Mouse (Mus musculus) MEL (cell line): ENCODE measurements around the gene Sipa1l2. TPM values are rescaled to one million over a fixed set of nuclear protein-coding genes. Genes with fewer than 3 reads are reported as not detected.

ENCODE experiments used
- DNase-seq: peaks from one replicate; pipeline ENCODE4 v3.0.0; 2011; ENCODE audit warnings: low read depth, low spot score
- H3K27ac ChIP-seq: 2 replicates; pipeline ENCODE4 v1.5.1; 2012; ENCODE audit warnings: low read depth, mild to moderate bottlenecking, control low read depth, low read length, moderate library complexity; ENCODE audit not compliant: control insufficient read depth
- H3K27me3 ChIP-seq, 2 experiments: fragments of 150-350 bp in 1 of 2; sonication (generic) in 1 of 2; 2 replicates each; pipeline ENCODE4 v1.6.1; 2012; ENCODE audit warnings: low read length in 2 of 2, mild to moderate bottlenecking in 2 of 2, improper control_type of control experiment in 1 of 2, moderate library complexity in 1 of 2; ENCODE audit not compliant: insufficient read depth in 2 of 2, control insufficient read depth in 1 of 2
- H3K36me3 ChIP-seq, 2 experiments: 2 replicates each; pipeline ENCODE4 v1.6.1; 2012 to 2014; ENCODE audit warnings: low read length in 2 of 2, improper control_type of control experiment in 1 of 2, inconsistent platforms in 1 of 2, mild to moderate bottlenecking in 1 of 2; ENCODE audit not compliant: insufficient read depth in 2 of 2, control insufficient read depth in 1 of 2
- H3K4me1 ChIP-seq, 2 experiments: fragments of 150-350 bp in 1 of 2; sonication (generic) in 1 of 2; 2 replicates each; pipeline ENCODE4 v1.6.1; 2012; ENCODE audit warnings: low read length in 2 of 2, improper control_type of control experiment in 1 of 2, mild to moderate bottlenecking in 1 of 2; ENCODE audit not compliant: insufficient read depth in 2 of 2, control insufficient read depth in 1 of 2
- H3K4me3 ChIP-seq, 2 experiments: fragments of 150-350 bp in 1 of 2; sonication (generic) in 1 of 2; 2 replicates each; pipeline ENCODE4 v1.5.1; 2012; ENCODE audit warnings: low read depth in 2 of 2, low read length in 2 of 2, mild to moderate bottlenecking in 2 of 2, moderate library complexity in 2 of 2, control low read depth in 1 of 2, improper control_type of control experiment in 1 of 2; ENCODE audit not compliant: control insufficient read depth in 1 of 2, insufficient read depth in 1 of 2
- H3K79me2 ChIP-seq: 2 replicates; pipeline ENCODE4 v1.6.1; 2012; ENCODE audit warnings: mild to moderate bottlenecking, low read length, moderate library complexity; ENCODE audit not compliant: control insufficient read depth, poor library complexity, insufficient read depth
- H3K9ac ChIP-seq: 2 replicates; pipeline ENCODE4 v1.6.1; 2012; ENCODE audit warnings: low read depth, mild to moderate bottlenecking, control low read depth, low read length, moderate library complexity; ENCODE audit not compliant: control insufficient read depth, poor library complexity, severe bottlenecking
- H3K9me3 ChIP-seq: fragments of 150-350 bp; sonication (generic); replicated peaks from 2 replicates; pipeline ENCODE4 v1.6.1; 2012; ENCODE audit warnings: mild to moderate bottlenecking, low read length, improper control_type of control experiment, moderate library complexity; ENCODE audit not compliant: insufficient read depth
- BHLHE40 ChIP-seq: IDR thresholded peaks from 2 replicates; pipeline ENCODE4 v1.6.1; 2012; ENCODE audit warnings: low read depth, mild to moderate bottlenecking, inconsistent platforms, low read length, improper control_type of control experiment, borderline replicate concordance
- CHD1 ChIP-seq: IDR thresholded peaks from 2 replicates; pipeline ENCODE4 v1.6.1; 2012; ENCODE audit warnings: low read depth, mild to moderate bottlenecking, inconsistent platforms, low read length, improper control_type of control experiment
- E2F4 ChIP-seq: IDR thresholded peaks from 2 replicates; pipeline ENCODE4 v1.6.1; 2011; ENCODE audit warnings: low read depth, low read length, improper control_type of control experiment, borderline replicate concordance
- EP300 ChIP-seq, 2 experiments: IDR thresholded peaks; 2 replicates each; pipeline ENCODE4 v1.6.1; 2011; ENCODE audit warnings: improper control_type of control experiment in 2 of 2, low read length in 2 of 2, low read depth in 1 of 2, mild to moderate bottlenecking in 1 of 2
- GATA1 ChIP-seq: IDR thresholded peaks from 2 replicates; pipeline ENCODE4 v1.6.1; 2011; ENCODE audit warnings: low read depth, low read length, improper control_type of control experiment
- HCFC1 ChIP-seq: IDR thresholded peaks from 2 replicates; pipeline ENCODE4 v1.6.1; 2012; ENCODE audit warnings: low read depth, mild to moderate bottlenecking, inconsistent platforms, low read length, improper control_type of control experiment, moderate library complexity
- JUND ChIP-seq: IDR thresholded peaks from 2 replicates; pipeline ENCODE4 v1.6.1; 2011; ENCODE audit warnings: low read depth, mild to moderate bottlenecking, improper control_type of control experiment, low read length
- KAT2A ChIP-seq: conservative IDR thresholded peaks from 2 replicates; pipeline ENCODE4 v1.6.1; 2012; ENCODE audit warnings: low read depth, low read length, improper control_type of control experiment, inconsistent platforms
- MAZ ChIP-seq: IDR thresholded peaks from 2 replicates; pipeline ENCODE4 v1.6.1; 2012; ENCODE audit warnings: low read depth, mild to moderate bottlenecking, inconsistent platforms, low read length, improper control_type of control experiment
- MEF2A ChIP-seq: IDR thresholded peaks from 2 replicates; pipeline ENCODE4 v1.6.1; 2014; ENCODE audit warnings: low read depth, mild to moderate bottlenecking, inconsistent platforms, low read length, improper control_type of control experiment; ENCODE audit not compliant: poor library complexity, insufficient replicate concordance, severe bottlenecking; ENCODE audit errors: extremely low read depth
- MYC ChIP-seq: IDR thresholded peaks from 2 replicates; pipeline ENCODE4 v1.6.1; 2011; ENCODE audit warnings: low read depth, mild to moderate bottlenecking, low read length, improper control_type of control experiment, moderate library complexity
- NELFE ChIP-seq: IDR thresholded peaks from 2 replicates; pipeline ENCODE4 v1.6.1; 2011; ENCODE audit warnings: low read depth, low read length, improper control_type of control experiment
- POLR2AphosphoS2 ChIP-seq: IDR thresholded peaks from 2 replicates; pipeline ENCODE4 v1.6.1; 2011; ENCODE audit warnings: low read length, improper control_type of control experiment
- RAD21 ChIP-seq: IDR thresholded peaks from 2 replicates; pipeline ENCODE4 v1.6.1; 2011; ENCODE audit warnings: mild to moderate bottlenecking, low read depth, low read length, improper control_type of control experiment
- SIN3A ChIP-seq: IDR thresholded peaks from 2 replicates; pipeline ENCODE4 v1.6.1; 2012; ENCODE audit warnings: low read length, improper control_type of control experiment, inconsistent platforms
- SMC3 ChIP-seq: IDR thresholded peaks from 2 replicates; pipeline ENCODE4 v1.6.1; 2011; ENCODE audit warnings: low read depth, low read length, improper control_type of control experiment
- TAL1 ChIP-seq: IDR thresholded peaks from 2 replicates; pipeline ENCODE4 v1.6.1; 2012; ENCODE audit warnings: mild to moderate bottlenecking, inconsistent platforms, low read length, moderate library complexity, mixed read lengths
- ZC3H11A ChIP-seq: IDR thresholded peaks from 2 replicates; pipeline ENCODE4 v1.6.1; 2012; ENCODE audit warnings: low read depth, mild to moderate bottlenecking, inconsistent platforms, low read length, improper control_type of control experiment
- ZMIZ1 ChIP-seq: IDR thresholded peaks from 2 replicates; pipeline ENCODE4 v1.6.1; 2012; ENCODE audit warnings: low read depth, mild to moderate bottlenecking, inconsistent platforms, low read length, improper control_type of control experiment, moderate library complexity
- ZNF384 ChIP-seq: IDR thresholded peaks from 2 replicates; pipeline ENCODE4 v1.6.1; 2012; ENCODE audit warnings: low read depth, mild to moderate bottlenecking, inconsistent platforms, low read length, improper control_type of control experiment
- polyA plus RNA-seq, 2 experiments: library from polyadenylated mRNA; stranded (reverse) in 1 of 2; unstranded in 1 of 2; fragments of >175 nt in 1 of 2; fragments of >200 nt in 1 of 2; gene quantifications; 2 replicates each; pipeline versions ENCODE4 v1.2.1 to v1.2.4; 2012; ENCODE audit warnings: low replicate concordance in 2 of 2, low read depth in 1 of 2; ENCODE audit not compliant: insufficient read length in 2 of 2, insufficient read depth in 1 of 2, missing spikeins in 1 of 2
- total RNA-seq: library from RNA; depleted of rRNA; stranded (reverse); fragments of 300-350 nt; gene quantifications from 2 replicates; pipeline ENCODE4 v1.2.3, GENCODE M21; 2012

Gene Sipa1l2
- total and polyA plus RNA-seq, 3 experiments = not detected

GRCm38 (mm10) chr8:125445225-125445609 lies 124.4 kb downstream of the Sipa1l2 start:
- Histone ChIP-seq H3K36me3 (no peaks in the 10 kb centered on the region), H3K9ac (no peak overlapping the region), H3K9me3 (no peaks in the 10 kb centered on the region), H3K79me2 (no peaks in the 10 kb centered on the region), H3K27me3 (no peaks in the 10 kb centered on the region), H3K4me1 (no peaks in the 10 kb centered on the region), H3K4me3 (no peak overlapping the region), H3K27ac (no peak overlapping the region)
- TF ChIP-seq ZC3H11A (no peak), KAT2A (no peak), POLR2AphosphoS2 (no peak), ZMIZ1 (no peak), CHD1 (no peak), GATA1 (no peak), E2F4 (no peak), TAL1 (no peak)
- DNase-seq = no peak

- H3K4me3 ChIP-seq = no peak overlapping the region
- no peak for DNase-seq
- H3K27me3 ChIP-seq = no peaks in the 10 kb centered on the region
- no peaks in the 10 kb centered on the region for H3K36me3 ChIP-seq
- H3K9me3 ChIP-seq = no peaks in the 10 kb centered on the region
- H3K79me2 ChIP-seq = no peaks in the 10 kb centered on the region
- no peak overlapping the region for H3K9ac ChIP-seq
- no peaks in the 10 kb centered on the region for H3K4me1 ChIP-seq
- no peak for TF ChIP-seq BHLHE40
- no peak for TF ChIP-seq MEF2A
- TF ChIP-seq SMC3 = no peak
- TF ChIP-seq POLR2AphosphoS2 = no peak
- TF ChIP-seq ZC3H11A = no peak
- TF ChIP-seq RAD21 = no peak
- no peak for TF ChIP-seq HCFC1
- no peak for TF ChIP-seq SIN3A
- TF ChIP-seq EP300 (IDR thresholded peaks at IDR 0.05; ENCODE audit: low read depth in 1 of 2, low read length in 2 of 2) = no peak
- no peak for TF ChIP-seq MAZ
- TF ChIP-seq JUND = no peak
- no peak for TF ChIP-seq NELFE
- no peak for TF ChIP-seq ZNF384
- TF ChIP-seq MYC = no peak
- no peak overlapping the region for H3K27ac ChIP-seq
Measured at GRCm38 (mm10) chr8:125444457-125445224, 125.0 kb downstream of the Sipa1l2 start.
